Mouse (Mus musculus) stomach, postnatal 0 days (tissue): Measurements from ENCODE around the gene Ntrk1.

Experiments
- CTCF ChIP-seq: IDR thresholded peaks from 2 replicates; pipeline ENCODE4 v1.5.1; 2016; ENCODE audit warnings: antibody characterized with exemption, low read depth, mild to moderate bottlenecking, moderate library complexity
- EP300 ChIP-seq: optimal IDR thresholded peaks from 2 replicates; pipeline ENCODE3; 2016; ENCODE audit warnings: antibody characterized with exemption

DNA sequence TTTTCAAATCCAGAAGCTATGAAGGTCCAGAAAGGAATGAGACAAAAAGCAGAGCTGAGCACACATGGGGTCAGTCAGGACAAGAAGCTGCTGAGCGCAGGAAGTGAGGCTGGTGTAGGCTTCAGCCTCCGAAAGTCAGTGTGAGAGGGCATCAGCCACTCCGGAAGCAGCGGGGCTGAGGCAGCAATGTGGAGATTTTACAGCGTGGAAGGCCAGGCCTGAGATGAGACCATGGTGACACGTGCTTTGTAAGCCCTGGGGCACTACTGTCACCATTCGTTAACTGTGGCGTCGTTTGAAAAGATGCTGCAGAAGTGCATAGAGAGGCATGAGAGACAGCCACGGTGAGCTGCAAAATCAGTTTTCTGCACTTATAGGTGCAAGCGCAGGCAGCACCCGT lies 23.3 kb upstream of the Ntrk1 start:
- no peak for TF ChIP-seq CTCF
- TF ChIP-seq EP300, result no peak
